Mouse (Mus musculus) limb, embryonic 13.5 days (tissue): Measurements from ENCODE around the gene Tns4. TPM values are rescaled to one million over a fixed set of nuclear protein-coding genes. Genes with fewer than 3 reads are reported as not detected.

Source experiments
- ATAC-seq: fragments of 200-750 bp; cut with Nextera tagmentation; 2 replicates; pipeline ENCODE4 v1.8.0; 2017; ENCODE audit warnings: low read depth, moderate number of reproducible peaks, moderate TSS enrichment; ENCODE audit not compliant: low FRiP score
- H3K27ac ChIP-seq: fragments of 300-500 bp; sonication (generic); 2 replicates; pipeline ENCODE4 v1.5.1; 2015; ENCODE audit warnings: inconsistent platforms, mild to moderate bottlenecking, moderate library complexity
- H3K27me3 ChIP-seq: fragments of 300-500 bp; sonication (generic); 2 replicates; pipeline ENCODE4 v1.6.1; 2015; ENCODE audit warnings: mild to moderate bottlenecking, inconsistent platforms
- H3K36me3 ChIP-seq: fragments of 300-500 bp; sonication (generic); 2 replicates; pipeline ENCODE4 v1.6.1; 2015; ENCODE audit warnings: inconsistent platforms, mild to moderate bottlenecking, moderate library complexity
- H3K4me1 ChIP-seq: fragments of 300-500 bp; sonication (generic); 2 replicates; pipeline ENCODE4 v1.6.1; 2015; ENCODE audit warnings: inconsistent platforms
- H3K4me2 ChIP-seq: fragments of 300-500 bp; sonication (generic); replicated peaks from 2 replicates; pipeline ENCODE4 v1.6.1; 2015; ENCODE audit warnings: inconsistent platforms, mild to moderate bottlenecking, moderate library complexity
- H3K4me3 ChIP-seq: fragments of 300-500 bp; sonication (generic); 2 replicates; pipeline ENCODE4 v1.5.1; 2015; ENCODE audit warnings: moderate library complexity, mild to moderate bottlenecking, inconsistent platforms
- H3K9ac ChIP-seq: fragments of 300-500 bp; sonication (generic); 2 replicates; pipeline ENCODE4 v1.6.1; 2015; ENCODE audit warnings: mild to moderate bottlenecking, inconsistent platforms
- H3K9me3 ChIP-seq: fragments of 300-500 bp; sonication (generic); 2 replicates; pipeline ENCODE4 v1.6.1; 2016; ENCODE audit warnings: inconsistent platforms
- WGBS: fragments of 180-500 bp; shearing (Covaris S2); methylation state at CpG from one replicate; pipeline ENCODE4 v1.1.7; 2015; 5-methylcytosine and 5-hydroxymethylcytosine counted together
- polyA plus RNA-seq: library from polyadenylated mRNA; unstranded; fragments of >200 nt; fragmentation: Nextera tagmentation; extraction: Ambion mirVana; gene quantifications from 2 replicates; pipeline ENCODE4 v1.2.1, GENCODE M21; 2015

Gene Tns4
- polyA plus RNA-seq, 1 experiment from 2014 or later, result 0.55 TPM

DNA sequence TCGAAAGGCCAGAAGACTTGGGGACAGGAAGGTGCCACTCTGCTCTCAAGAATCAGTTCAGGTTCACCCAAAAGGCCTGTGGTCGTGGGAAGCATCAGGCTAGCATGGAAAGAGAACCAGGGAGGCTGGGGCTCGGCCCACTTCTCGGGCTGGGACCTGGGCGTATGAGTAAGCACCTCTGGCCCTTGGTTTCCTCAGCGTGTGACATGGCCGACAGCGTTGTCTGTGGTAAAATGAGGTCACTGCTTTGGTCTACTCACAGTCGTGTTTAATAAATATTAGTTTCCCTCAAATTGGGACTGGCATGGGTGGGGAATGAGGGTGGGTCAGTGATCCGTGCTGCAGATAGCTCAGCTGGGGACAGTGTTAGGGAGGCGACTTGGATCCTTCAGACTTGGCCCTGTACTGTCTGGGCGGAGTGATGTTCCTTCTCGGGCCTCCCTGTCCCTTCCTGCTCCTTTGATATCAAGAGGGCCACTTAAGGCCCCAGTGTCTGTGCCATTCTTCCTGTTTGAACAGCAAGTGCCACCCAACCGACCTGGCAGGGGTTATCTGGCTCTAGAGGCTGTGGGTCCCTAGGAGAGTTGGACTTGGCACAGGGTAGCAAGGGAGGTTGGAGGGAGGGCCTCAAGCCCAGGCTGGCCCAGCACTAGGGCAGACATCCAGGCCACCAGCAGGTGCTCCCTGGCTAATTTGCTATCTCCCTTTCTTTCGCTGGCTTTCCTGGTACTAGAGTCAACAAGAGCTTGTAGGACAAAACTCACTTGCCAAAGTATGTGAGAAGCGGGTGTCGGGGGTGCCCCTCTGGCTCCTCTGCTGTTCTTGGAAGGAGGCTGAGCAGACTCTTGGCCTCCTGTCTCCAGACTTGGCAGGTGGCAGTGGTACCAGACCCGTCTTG lies 38.9 kb upstream of the Tns4 start:
- Histone ChIP-seq H3K4me2 (no peak overlapping the region), H3K27me3 (no peaks in the 10 kb centered on the region), H3K4me1 (peaks cover 58% of the 10 kb centered on the region), H3K36me3 (no peaks in the 10 kb centered on the region), H3K27ac (peak overlapping the region; percentile 22; the same call in 1 of the 2 replicates), H3K9me3 (peaks cover 5% of the 10 kb centered on the region; the same call in 1 of the 2 replicates), H3K9ac (no peak overlapping the region), H3K4me3 (no peak overlapping the region)
- 82% methylated on average over 18 of the region's 18 CpGs for WGBS
- no peak for ATAC-seq

DNA sequence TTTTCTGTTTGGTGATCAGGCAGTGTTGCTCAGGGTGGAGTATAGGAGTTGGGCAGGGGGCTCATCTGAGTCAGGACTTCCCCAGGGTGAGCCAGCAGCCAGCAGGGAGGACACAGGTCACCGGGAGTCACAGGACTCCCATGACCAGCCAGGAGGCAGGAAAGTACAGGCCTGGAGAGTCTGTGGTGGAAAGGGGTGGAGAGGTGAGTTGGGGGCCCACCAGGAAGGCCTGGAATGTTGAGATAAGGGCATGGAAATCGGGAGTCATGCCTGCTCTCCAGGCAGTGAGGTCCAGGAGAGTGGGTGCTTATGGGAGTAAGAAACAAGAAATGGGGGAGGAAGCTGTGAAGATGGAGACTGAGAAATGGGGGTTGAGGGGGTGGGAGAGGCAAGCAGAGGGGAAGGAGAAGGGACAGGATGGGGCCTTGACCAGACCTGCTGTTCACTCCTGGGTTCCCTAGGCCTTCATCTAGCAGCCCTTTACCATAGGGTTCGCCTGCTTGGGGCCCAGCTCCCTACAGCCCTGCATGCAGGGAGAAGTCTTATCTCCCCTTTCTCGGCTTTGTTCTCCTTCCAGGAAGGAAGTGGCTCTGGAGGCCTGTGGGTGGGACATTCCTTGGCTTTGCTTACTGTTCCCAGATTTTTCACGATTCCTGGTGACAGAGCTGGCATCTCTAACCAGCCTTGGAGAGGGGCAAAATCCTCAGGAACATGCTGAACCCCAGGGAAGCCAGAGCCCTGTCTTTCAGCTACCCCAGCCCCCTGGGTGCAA lies 37.6 kb upstream of the Tns4 start:
- H3K9ac ChIP-seq, result no peak overlapping the region; the same call in none of the 2 replicates
- H3K27me3 ChIP-seq, result no peaks in the 10 kb centered on the region
- no peak overlapping the region for H3K4me2 ChIP-seq
- WGBS, result 33% methylated on average over 5 of the region's 5 CpGs
- no peak for ATAC-seq
- H3K4me1 ChIP-seq, result peaks cover 46% of the 10 kb centered on the region
- H3K36me3 ChIP-seq, result no peaks in the 10 kb centered on the region
- H3K4me3 ChIP-seq, result no peak overlapping the region
- H3K27ac ChIP-seq, result peak overlapping the region; percentile 48; the same call in 1 of the 2 replicates
- peaks cover 5% of the 10 kb centered on the region; the same call in 1 of the 2 replicates for H3K9me3 ChIP-seq

DNA sequence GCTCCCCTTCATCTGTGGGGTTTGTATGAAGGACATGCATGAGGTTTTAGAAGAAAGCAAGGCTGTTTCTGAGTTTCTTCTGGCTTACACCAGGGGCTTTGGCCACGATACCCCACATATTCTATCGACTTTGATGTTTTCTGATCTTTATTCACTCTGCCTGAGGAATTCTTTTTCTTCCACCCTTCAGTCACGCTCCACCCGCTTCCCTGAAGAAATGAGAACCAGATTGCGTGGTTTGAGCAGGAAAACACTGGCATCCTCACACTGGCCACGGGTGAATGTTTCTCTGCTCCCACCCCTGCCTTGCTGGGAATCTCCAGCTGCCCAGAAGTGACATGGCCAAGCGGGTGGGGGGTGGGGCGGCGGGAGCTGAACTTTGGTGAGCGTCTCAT lies 35.5 kb upstream of the Tns4 start:
- Histone ChIP-seq H3K4me2 (peak overlapping the region; percentile 19; the same call in 1 of the 2 replicates), H3K4me1 (peaks cover 57% of the 10 kb centered on the region), H3K9ac (peak overlapping the region; percentile 39), H3K4me3 (no peak overlapping the region), H3K36me3 (no peaks in the 10 kb centered on the region), H3K27ac (peak overlapping the region; percentile 84), H3K27me3 (no peaks in the 10 kb centered on the region), H3K9me3 (peaks cover 5% of the 10 kb centered on the region; the same call in 1 of the 2 replicates)
- ATAC-seq, result no peak
- 25% methylated on average over 10 of the region's 10 CpGs for WGBS

- Histone ChIP-seq H3K27ac (peak overlapping the region; percentile 84), H3K27me3 (no peaks in the 10 kb centered on the region), H3K9me3 (peaks cover 5% of the 10 kb centered on the region; the same call in 1 of the 2 replicates), H3K4me1 (peaks cover 51% of the 10 kb centered on the region), H3K4me2 (peak overlapping the region; percentile 19; the same call in 1 of the 2 replicates), H3K9ac (peak overlapping the region; percentile 39), H3K36me3 (no peaks in the 10 kb centered on the region), H3K4me3 (no peak overlapping the region)
- WGBS, result 45% methylated on average over 15 of the region's 15 CpGs
- no peak for ATAC-seq
Observed at GRCm38 (mm10) chr11:99123977-99124634, 35.0 kb upstream of the Tns4 start.

GRCm38 (mm10) chr11:99122703-99123102 lies 33.6 kb upstream of the Tns4 start:
- Histone ChIP-seq H3K27me3 (no peaks in the 10 kb centered on the region), H3K9me3 (peaks cover 5% of the 10 kb centered on the region; the same call in 1 of the 2 replicates), H3K36me3 (no peaks in the 10 kb centered on the region), H3K9ac (no peak overlapping the region), H3K27ac (no peak overlapping the region), H3K4me3 (no peak overlapping the region), H3K4me1 (peaks cover 45% of the 10 kb centered on the region), H3K4me2 (no peak overlapping the region)
- ATAC-seq, result no peak
- WGBS, result 59% methylated on average over 3 of the region's 3 CpGs

DNA sequence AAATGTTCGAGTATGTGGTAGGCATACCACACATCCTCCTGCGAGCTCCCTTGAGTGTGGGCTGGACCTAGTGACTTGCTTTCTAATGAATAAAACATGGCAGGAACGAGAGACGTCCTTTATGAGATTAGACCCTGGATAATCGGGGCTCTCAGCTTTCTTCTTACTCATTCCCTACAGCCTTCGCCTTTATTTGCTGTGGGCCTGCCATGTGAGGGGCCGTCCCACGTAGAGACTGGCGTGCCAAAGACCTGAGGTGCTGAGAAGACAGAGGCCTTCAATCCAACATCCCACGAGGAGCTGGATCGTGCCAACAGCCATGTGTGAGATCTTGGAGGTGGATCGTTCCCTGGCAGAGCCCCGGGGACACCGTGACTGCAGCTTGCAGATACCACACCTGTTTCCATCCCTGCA lies 32.1 kb upstream of the Tns4 start:
- H3K9me3 ChIP-seq, result peaks cover 5% of the 10 kb centered on the region; the same call in 1 of the 2 replicates
- peaks cover 34% of the 10 kb centered on the region for H3K4me1 ChIP-seq
- H3K27me3 ChIP-seq, result no peaks in the 10 kb centered on the region
- H3K4me3 ChIP-seq, result no peak overlapping the region
- H3K36me3 ChIP-seq, result no peaks in the 10 kb centered on the region
- ATAC-seq, result no peak
- no peak overlapping the region for H3K9ac ChIP-seq
- no peak overlapping the region for H3K4me2 ChIP-seq
- H3K27ac ChIP-seq, result peak overlapping the region; percentile 89
- WGBS, result 34% methylated on average over 14 of the region's 14 CpGs

GRCm38 (mm10) chr11:99120524-99121217 lies 31.6 kb upstream of the Tns4 start:
- no peaks in the 10 kb centered on the region for H3K27me3 ChIP-seq
- H3K9me3 ChIP-seq, result peaks cover 5% of the 10 kb centered on the region; the same call in 1 of the 2 replicates
- WGBS, result 43% methylated on average over 20 of the region's 20 CpGs
- peak; percentile 24; the same call in 1 of the 2 replicates for ATAC-seq
- peak overlapping the region; percentile 31; the same call in 1 of the 2 replicates for H3K9ac ChIP-seq
- H3K4me2 ChIP-seq, result no peak overlapping the region
- H3K4me3 ChIP-seq, result no peak overlapping the region
- H3K36me3 ChIP-seq, result no peaks in the 10 kb centered on the region
- H3K27ac ChIP-seq, result peak overlapping the region; percentile 89
- peaks cover 34% of the 10 kb centered on the region for H3K4me1 ChIP-seq

DNA sequence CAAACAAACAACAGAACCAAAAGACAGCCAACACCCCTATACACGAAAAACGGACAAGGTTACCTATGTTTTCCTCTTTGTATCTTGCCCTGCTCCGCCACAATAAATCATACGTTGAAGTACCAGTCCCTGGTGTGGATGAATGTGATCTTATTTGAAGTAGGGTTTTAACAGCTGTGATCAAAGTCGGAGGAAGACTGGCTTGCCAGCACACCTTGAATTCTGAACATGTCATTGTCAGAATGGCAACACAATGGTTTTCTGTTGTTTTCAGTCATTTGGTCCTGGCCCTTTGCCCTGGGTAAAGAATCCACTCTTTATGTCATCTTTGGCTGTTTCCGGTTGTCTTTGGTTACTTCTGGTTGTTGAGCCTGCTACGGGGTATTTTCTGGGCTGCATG lies 29.9 kb upstream of the Tns4 start:
- 0 out of 2 replicates have a peak overlapping the region, but pooled peaks have one; percentile 48 for H3K27ac ChIP-seq

DNA sequence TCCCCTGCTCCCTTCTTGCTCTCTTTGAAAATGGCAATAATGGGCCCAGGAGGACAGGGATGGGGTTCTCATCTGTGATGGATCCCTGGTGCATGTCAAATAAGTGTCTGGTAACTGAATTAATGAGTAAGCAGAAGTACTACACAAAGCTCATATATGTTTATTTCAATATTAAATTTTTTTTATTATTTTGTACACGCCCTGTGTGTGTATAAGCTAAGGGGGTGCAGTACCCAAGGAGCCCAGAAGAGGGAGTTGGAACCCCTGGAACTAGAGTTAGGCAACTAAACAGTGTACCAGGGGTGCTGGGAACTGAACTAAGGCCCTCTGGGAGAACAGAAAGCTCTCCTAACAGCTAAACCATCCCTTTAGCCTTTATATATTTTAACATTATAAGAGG lies 29.3 kb upstream of the Tns4 start:
- H3K4me2 ChIP-seq, result no peak overlapping the region
- peaks cover 23% of the 10 kb centered on the region for H3K4me1 ChIP-seq
- H3K27me3 ChIP-seq, result no peaks in the 10 kb centered on the region
- H3K4me3 ChIP-seq, result no peak overlapping the region
- H3K27ac ChIP-seq, result 0 out of 2 replicates have a peak overlapping the region, but pooled peaks have one; percentile 15
- ATAC-seq, result no peak
- 94% methylated on average over 1 of the region's 1 CpGs for WGBS
- H3K9ac ChIP-seq, result no peak overlapping the region
- H3K36me3 ChIP-seq, result no peaks in the 10 kb centered on the region
- peaks cover 1% of the 10 kb centered on the region; the same call in 1 of the 2 replicates for H3K9me3 ChIP-seq

More for the DNA sequence above, 29.9 kb upstream of the Tns4 start:
- no peaks in the 10 kb centered on the region for H3K36me3 ChIP-seq
- no peak overlapping the region for H3K4me2 ChIP-seq
- no peak overlapping the region for H3K9ac ChIP-seq
- 81% methylated on average over 7 of the region's 7 CpGs for WGBS
- no peak overlapping the region for H3K4me3 ChIP-seq
- no peaks in the 10 kb centered on the region for H3K27me3 ChIP-seq
- peaks cover 18% of the 10 kb centered on the region for H3K4me1 ChIP-seq
- ATAC-seq, result no peak
- peaks cover 5% of the 10 kb centered on the region; the same call in 1 of the 2 replicates for H3K9me3 ChIP-seq

GRCm38 (mm10) chr11:99117907-99118306 lies 28.8 kb upstream of the Tns4 start:
- WGBS, result 44% methylated on average over 7 of the region's 7 CpGs
- H3K4me1 ChIP-seq, result peaks cover 28% of the 10 kb centered on the region
- no peak for ATAC-seq

GRCm38 (mm10) chr11:99115940-99116339 lies 26.8 kb upstream of the Tns4 start:
- Histone ChIP-seq H3K27ac (no peak overlapping the region), H3K9me3 (no peaks in the 10 kb centered on the region; the same call in 1 of the 2 replicates), H3K4me1 (peaks cover 33% of the 10 kb centered on the region), H3K9ac (no peak overlapping the region), H3K4me3 (no peak overlapping the region), H3K36me3 (no peaks in the 10 kb centered on the region), H3K27me3 (no peaks in the 10 kb centered on the region), H3K4me2 (no peak overlapping the region)
- ATAC-seq, result no peak
- WGBS, result 73% methylated on average over 6 of the region's 6 CpGs

More at GRCm38 (mm10) chr11:99117907-99118306, 28.8 kb upstream of the Tns4 start:
- Histone ChIP-seq H3K9me3 (no peaks in the 10 kb centered on the region; the same call in 1 of the 2 replicates), H3K4me2 (no peak overlapping the region), H3K36me3 (no peaks in the 10 kb centered on the region), H3K27me3 (no peaks in the 10 kb centered on the region), H3K9ac (no peak overlapping the region), H3K4me3 (no peak overlapping the region), H3K27ac (0 out of 2 replicates have a peak overlapping the region, but pooled peaks have one; percentile 15)
